Mouse (Mus musculus): ENCODE results near the gene Cpb2. TPM values are rescaled to one million over a fixed set of nuclear protein-coding genes. Genes with fewer than 3 reads are reported as not detected.

Cpb2 gene
- polyA plus RNA-seq, 1 experiment from 2014 or later = not detected

DNA sequence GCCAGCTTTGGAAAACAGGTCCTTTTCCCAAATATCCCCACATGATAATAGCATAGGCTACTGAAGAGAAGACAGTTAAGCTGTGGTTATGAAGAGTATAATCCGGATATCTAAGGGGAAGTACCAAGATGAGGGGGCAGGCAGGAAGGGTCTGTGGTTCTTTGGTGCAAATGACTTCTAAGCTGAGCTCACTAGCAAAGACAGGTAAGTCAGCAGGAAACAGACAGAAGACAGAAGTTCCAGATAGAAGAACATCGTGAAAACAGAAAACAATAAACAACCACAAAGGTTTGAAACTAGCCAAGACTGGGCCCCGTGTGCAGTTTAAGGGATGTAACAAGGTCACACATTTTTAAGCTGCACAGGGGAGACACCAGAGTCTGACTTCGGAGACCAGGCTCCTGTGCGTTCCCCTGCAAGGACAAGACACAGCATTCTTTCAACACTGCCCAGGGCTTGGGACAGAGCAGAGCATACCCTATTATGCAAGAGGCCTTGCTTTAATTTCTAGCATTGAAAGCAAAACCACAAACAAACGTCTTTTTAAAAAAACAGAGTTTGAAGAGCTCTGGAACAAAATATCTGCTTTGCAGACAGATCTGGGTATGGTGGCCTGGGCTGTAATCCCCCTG is 14.5 kb upstream of the Cpb2 start:
- no peak overlapping the region for H3K4me3 ChIP-seq
- H3K27me3 ChIP-seq (ENCODE audit: poor library complexity, severe bottlenecking) = no peaks in the 10 kb centered on the region
- H3K4me1 ChIP-seq = peaks cover 17% of the 10 kb centered on the region
- H3K9me3 ChIP-seq = no peaks in the 10 kb centered on the region
- no peak for DNase-seq (ENCODE audit: extremely low spot score, low spot score)
- peak overlapping the region; percentile 40; the same call in 1 of the 2 replicates for H3K27ac ChIP-seq
- 82% methylated on average over 6 of the region's 6 CpGs for WGBS
- H3K36me3 ChIP-seq (replicated peaks) = no peaks in the 10 kb centered on the region

DNA sequence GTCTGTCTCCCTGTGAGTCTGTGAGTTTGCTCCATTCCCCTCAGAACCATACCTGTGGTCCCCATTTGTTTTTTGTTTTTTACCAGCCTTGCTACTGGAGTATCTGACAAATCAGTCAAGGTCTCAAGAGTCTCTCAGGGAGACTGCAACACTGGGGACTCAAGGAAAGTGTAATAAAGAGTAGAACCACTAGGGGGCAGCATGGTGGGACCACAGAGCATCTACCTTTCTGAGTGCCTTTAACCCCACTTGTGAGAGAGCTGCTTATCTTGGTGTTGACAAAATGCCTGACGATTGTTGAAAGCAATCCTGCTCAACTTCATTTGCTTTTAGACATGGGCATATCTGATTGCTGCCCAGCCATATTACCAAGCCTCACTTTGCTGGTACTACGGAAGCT is 12.3 kb upstream of the Cpb2 start:
- Histone ChIP-seq H3K27me3 (ENCODE audit: poor library complexity, severe bottlenecking) (no peaks in the 10 kb centered on the region), H3K27ac (no peak overlapping the region), H3K9me3 (no peaks in the 10 kb centered on the region), H3K4me1 (peaks cover 30% of the 10 kb centered on the region), H3K36me3 (replicated peaks) (no peaks in the 10 kb centered on the region), H3K4me3 (no peak overlapping the region)
- DNase-seq (ENCODE audit: extremely low spot score, low spot score) = peak; percentile 35
- 72% methylated on average over 2 of the region's 2 CpGs for WGBS

DNA sequence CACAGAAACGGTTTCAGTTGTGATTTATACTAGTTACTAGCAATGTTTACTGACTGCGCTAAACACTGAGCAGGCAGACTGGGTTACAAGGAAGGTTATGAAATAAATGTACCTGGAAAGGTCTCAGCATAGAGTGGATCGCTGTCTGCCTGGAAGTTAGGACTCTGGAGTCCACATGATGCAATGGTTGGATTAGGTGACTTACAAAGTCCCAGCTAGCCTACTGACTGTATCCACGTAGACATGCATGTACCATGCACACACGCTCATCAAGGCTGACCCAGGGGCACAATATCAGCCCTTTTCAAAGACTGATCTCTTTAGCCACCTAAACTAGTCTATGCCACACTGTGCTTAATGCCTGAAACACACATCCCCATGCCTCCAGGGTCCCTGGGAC is 9.0 kb upstream of the Cpb2 start:
- DNase-seq (ENCODE audit: extremely low spot score, low spot score) = no peak
- H3K4me1 ChIP-seq = peaks cover 43% of the 10 kb centered on the region
- no peaks in the 10 kb centered on the region for H3K36me3 ChIP-seq (replicated peaks)
- no peaks in the 10 kb centered on the region for H3K9me3 ChIP-seq
- no peak overlapping the region for H3K4me3 ChIP-seq
- 92% methylated on average over 5 of the region's 5 CpGs for WGBS
- no peaks in the 10 kb centered on the region; the same call in 1 of the 2 replicates for H3K27me3 ChIP-seq (ENCODE audit: poor library complexity, severe bottlenecking)
- peak overlapping the region; percentile 87 for H3K27ac ChIP-seq

DNA sequence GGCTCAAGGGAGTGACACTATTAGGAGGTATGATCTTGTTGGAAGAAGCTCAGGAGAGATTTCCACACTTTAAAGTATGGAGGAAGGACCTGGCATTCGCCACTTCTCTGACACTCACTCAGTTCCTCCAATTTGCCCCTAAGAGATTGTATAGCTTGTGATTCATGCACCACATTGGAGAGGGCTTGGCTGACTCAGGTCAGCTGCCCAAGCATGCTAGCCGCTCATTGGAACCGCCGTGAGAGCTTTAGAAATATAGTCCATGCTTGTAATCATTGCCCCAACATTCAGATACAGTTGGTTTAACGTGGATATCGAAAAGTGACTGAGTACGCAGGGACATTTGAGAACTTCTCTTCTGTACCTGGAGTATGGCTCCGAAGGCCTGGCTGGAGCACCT is 6.5 kb upstream of the Cpb2 start:
- peak overlapping the region; percentile 24; the same call in 1 of the 2 replicates for H3K4me3 ChIP-seq
- WGBS = 73% methylated on average over 8 of the region's 8 CpGs

DNA sequence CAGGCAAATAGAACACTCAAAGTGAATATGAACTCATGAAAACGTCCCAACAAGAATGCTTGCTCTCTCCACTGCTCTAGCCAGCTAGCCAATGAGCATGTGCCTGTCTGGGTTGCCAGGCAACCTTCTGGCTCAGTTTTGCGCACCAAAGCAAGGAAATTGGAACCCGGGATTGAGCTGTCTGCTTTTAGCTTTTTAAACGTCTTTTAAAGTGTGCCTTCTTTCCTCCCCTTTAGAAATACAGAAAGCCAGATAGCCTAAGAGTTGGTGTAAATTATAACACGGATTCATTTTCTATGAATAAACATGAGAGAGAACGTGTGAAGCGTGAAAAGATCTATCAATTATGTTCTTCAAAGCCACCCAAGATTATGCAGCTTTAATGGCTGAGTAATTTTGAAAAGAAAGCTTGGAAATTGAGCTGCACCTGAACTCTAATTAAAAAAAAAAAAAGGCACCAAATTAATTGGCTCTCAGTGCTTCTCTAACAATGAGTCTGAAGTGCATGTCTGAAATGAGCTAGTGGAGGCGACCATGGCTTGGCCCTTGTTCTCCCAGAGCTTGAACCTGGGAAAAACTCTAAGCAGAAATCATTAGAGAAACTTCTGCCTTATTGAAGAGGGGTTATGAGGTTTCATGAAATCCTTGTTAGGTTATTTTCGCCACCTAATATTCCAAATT is 6.0 kb upstream of the Cpb2 start:
- H3K4me1 ChIP-seq = peaks cover 51% of the 10 kb centered on the region
- H3K27me3 ChIP-seq (ENCODE audit: poor library complexity, severe bottlenecking) = no peaks in the 10 kb centered on the region; the same call in 1 of the 2 replicates
- H3K36me3 ChIP-seq (replicated peaks) = no peaks in the 10 kb centered on the region
- no peaks in the 10 kb centered on the region for H3K9me3 ChIP-seq
- WGBS = 29% methylated on average over 9 of the region's 9 CpGs
- peak overlapping the region; percentile 24; the same call in 1 of the 2 replicates for H3K4me3 ChIP-seq
- DNase-seq (ENCODE audit: extremely low spot score, low spot score) = peak; percentile 79
- peak overlapping the region; percentile 87 for H3K27ac ChIP-seq

More for the DNA sequence above, 6.5 kb upstream of the Cpb2 start:
- no peak for DNase-seq (ENCODE audit: extremely low spot score, low spot score)
- no peaks in the 10 kb centered on the region for H3K36me3 ChIP-seq (replicated peaks)
- no peaks in the 10 kb centered on the region; the same call in 1 of the 2 replicates for H3K27me3 ChIP-seq (ENCODE audit: poor library complexity, severe bottlenecking)
- no peaks in the 10 kb centered on the region for H3K9me3 ChIP-seq
- peaks cover 51% of the 10 kb centered on the region for H3K4me1 ChIP-seq
- H3K27ac ChIP-seq = peak overlapping the region; percentile 87

DNA sequence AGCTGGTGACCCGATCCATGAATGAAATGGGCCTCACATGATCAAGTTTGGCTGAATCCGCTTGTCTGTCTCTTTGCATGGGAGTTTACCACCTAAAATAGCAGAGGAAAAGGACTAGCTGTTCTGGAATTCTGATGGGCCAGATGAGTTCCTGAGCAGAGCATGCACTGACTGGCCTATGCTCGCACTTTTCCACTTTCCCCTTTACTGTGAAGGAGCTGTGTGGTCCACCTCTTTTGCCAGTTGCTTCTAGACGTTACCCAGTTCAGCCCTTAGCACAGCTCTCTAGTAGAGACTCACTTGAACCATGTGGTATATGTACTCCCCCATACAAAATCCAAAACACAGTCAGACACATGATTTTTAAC is 5.5 kb upstream of the Cpb2 start:
- Histone ChIP-seq H3K27ac (peak overlapping the region; percentile 87), H3K4me3 (no peak overlapping the region; the same call in 1 of the 2 replicates), H3K9me3 (no peaks in the 10 kb centered on the region), H3K27me3 (ENCODE audit: poor library complexity, severe bottlenecking) (no peaks in the 10 kb centered on the region; the same call in 1 of the 2 replicates), H3K4me1 (peaks cover 51% of the 10 kb centered on the region), H3K36me3 (replicated peaks) (no peaks in the 10 kb centered on the region)
- 49% methylated on average over 4 of the region's 4 CpGs for WGBS
- peak; percentile 43 for DNase-seq (ENCODE audit: extremely low spot score, low spot score)

DNA sequence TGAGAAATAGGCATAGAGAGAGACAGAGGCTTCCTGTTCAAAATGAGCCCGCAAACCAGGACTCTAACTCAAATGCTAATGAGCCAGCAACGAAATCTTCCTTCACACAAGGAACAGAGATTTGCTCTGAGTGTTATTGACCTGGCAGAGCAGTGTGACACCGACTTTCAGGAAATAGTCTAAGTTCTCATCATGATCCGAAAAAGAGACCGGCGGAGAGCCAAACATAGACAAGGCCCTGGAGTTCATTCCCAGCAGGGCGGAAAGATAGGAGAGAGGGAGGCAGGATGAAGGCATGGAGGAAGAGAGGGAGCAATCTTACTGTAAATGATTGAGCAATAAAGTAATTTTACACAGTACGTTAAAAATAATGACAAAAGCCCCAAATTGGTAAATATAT is 5.0 kb upstream of the Cpb2 start:
- Histone ChIP-seq H3K36me3 (replicated peaks) (no peaks in the 10 kb centered on the region), H3K4me3 (no peak overlapping the region), H3K27me3 (ENCODE audit: poor library complexity, severe bottlenecking) (no peaks in the 10 kb centered on the region; the same call in 1 of the 2 replicates), H3K9me3 (no peaks in the 10 kb centered on the region), H3K27ac (peak overlapping the region; percentile 87), H3K4me1 (peaks cover 51% of the 10 kb centered on the region)
- no peak for DNase-seq (ENCODE audit: extremely low spot score, low spot score)
- 78% methylated on average over 8 of the region's 8 CpGs for WGBS

DNA sequence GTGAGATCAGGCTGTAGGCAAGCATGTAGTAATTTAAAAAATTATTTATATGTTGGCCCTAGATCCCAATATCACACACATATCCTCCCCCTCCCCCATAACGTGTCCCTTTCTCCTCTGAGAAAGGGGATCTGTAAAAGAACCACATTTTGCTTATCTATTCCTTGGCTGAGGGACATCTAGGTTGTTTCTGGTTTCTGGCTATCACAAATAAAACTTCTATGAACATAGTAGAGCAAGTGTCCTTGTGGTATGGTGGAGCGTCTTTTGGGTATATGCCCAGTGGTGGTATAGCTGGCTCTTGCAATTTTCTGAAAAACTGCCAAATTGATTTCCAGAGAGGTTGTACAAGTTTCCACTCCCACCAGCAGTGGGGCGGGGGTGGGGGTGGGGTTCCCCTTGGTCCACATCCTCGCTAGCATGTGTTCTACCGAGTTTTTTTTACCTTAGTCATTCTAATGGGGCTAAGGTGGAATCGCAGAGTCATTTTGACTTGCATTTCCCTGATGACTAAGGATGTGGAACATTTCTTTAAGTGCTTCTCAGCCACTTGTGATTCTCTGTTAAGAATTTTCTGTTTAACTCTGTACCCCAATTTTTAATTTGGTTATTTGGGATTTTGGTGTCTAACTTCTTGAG is 3.9 kb upstream of the Cpb2 start:
- Histone ChIP-seq H3K27me3 (ENCODE audit: poor library complexity, severe bottlenecking) (no peaks in the 10 kb centered on the region; the same call in 1 of the 2 replicates), H3K4me3 (no peak overlapping the region), H3K9me3 (no peaks in the 10 kb centered on the region), H3K4me1 (peaks cover 51% of the 10 kb centered on the region), H3K27ac (peak overlapping the region; percentile 87), H3K36me3 (replicated peaks) (no peaks in the 10 kb centered on the region)
- WGBS = 86% methylated on average over 6 of the region's 6 CpGs
- no peak for DNase-seq (ENCODE audit: extremely low spot score, low spot score)

DNA sequence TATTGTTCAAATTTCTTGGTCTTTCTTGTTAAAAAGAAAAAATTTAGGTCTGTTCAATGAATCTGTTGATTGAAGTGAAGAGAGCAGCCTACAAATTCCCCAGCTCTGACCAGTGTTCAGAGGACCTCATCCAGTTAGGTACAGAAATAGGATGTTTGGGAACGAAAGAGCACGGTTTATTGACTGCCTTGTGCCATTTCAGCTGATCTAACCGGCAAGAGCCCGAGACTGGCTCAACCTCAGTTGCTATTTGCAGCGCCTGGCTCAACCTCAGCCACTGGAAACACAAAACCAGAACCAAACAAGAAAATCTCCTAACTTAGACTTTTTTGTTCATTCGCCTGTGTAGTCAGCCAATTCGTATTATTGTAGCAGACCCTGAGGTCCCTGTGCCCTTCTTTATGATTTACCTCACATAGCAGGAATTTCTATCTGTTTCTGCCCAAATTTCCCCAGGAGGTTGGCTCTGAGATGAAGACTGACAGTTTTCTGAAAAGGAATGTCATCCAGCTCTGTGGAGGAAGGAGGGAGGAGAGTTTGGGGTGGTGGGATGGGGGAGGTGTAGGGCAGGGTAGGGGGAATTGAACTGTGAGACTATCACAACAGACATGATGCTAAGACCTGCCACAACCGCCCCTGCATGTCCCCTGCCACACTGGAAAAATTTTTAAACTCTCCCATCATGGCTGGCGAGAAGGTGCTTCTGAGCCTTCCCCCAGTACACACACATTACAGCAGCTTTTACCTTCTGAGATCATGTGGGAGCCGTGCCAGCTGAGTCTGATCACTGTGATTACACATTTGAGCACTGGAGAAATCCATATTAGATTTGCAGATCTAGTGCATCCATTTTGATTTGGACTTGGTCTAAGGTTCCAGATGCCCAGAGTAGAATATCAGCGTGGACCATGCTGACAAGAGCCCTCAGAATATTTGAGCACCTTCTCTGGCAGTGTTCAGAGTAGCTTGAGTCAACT is 4.2 kb downstream of the Cpb2 start:
- no peaks in the 10 kb centered on the region for H3K9me3 ChIP-seq
- H3K27ac ChIP-seq = peak overlapping the region; percentile 11; the same call in 1 of the 2 replicates
- peaks cover 15% of the 10 kb centered on the region for H3K4me1 ChIP-seq
- H3K4me3 ChIP-seq = no peak overlapping the region
- H3K27me3 ChIP-seq (ENCODE audit: poor library complexity, severe bottlenecking) = no peaks in the 10 kb centered on the region
- DNase-seq (ENCODE audit: extremely low spot score, low spot score) = no peak
- H3K36me3 ChIP-seq (replicated peaks) = no peaks in the 10 kb centered on the region
- WGBS = 82% methylated on average over 11 of the region's 11 CpGs

DNA sequence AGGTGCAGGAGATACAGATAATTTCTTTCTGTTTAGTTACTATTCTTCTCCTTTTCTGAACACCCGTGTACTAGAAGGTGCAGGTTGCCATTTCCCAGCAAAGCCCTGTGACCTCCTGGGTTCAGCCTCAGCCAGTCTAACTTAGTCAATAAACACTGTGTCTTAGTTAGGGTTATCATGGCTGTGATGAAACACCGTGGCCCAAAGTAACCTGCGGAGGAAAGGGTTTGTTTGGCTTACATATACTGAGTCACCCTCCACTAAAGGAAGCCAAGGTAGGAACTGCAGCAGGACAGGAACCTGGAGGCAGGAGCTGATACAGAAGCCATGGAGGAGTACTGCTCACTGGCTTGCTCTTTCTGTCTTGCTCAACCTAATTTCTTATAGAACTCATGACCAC is 8.3 kb downstream of the Cpb2 start:
- peaks cover 18% of the 10 kb centered on the region for H3K4me1 ChIP-seq
- no peak overlapping the region for H3K4me3 ChIP-seq
- H3K27ac ChIP-seq = no peak overlapping the region
- no peaks in the 10 kb centered on the region for H3K36me3 ChIP-seq (replicated peaks)
- 91% methylated on average over 3 of the region's 3 CpGs for whole genome bisulfite sequencing
- DNase-seq (ENCODE audit: extremely low spot score, low spot score) = no peak
- no peaks in the 10 kb centered on the region for H3K9me3 ChIP-seq
- no peaks in the 10 kb centered on the region for H3K27me3 ChIP-seq (ENCODE audit: poor library complexity, severe bottlenecking)

DNA sequence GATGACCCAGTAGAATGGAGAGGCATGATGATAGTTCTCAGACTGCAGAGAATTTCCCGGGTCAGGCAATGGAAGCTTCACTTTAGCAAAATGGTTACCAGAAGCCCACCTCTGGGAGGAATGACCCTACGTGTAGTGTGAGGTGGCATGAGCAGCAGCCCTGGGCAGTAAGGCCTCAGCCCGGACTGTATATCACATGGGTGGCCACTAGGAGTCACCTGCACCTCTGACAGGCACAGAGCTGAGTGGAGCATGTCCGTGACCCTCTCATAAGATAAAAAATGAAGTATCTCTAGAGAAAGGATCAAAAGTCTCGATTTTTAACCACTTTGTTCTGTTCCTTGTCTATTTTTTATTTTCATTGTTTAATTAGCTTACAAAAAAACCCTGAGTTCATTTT is 14.4 kb downstream of the Cpb2 start:
- Histone ChIP-seq H3K9me3 (no peaks in the 10 kb centered on the region), H3K4me1 (peaks cover 4% of the 10 kb centered on the region; the same call in 1 of the 2 replicates), H3K4me3 (no peak overlapping the region), H3K27ac (no peak overlapping the region), H3K27me3 (ENCODE audit: poor library complexity, severe bottlenecking) (no peaks in the 10 kb centered on the region), H3K36me3 (replicated peaks) (no peaks in the 10 kb centered on the region)
- DNase-seq (ENCODE audit: extremely low spot score, low spot score) = no peak
- 55% methylated on average over 5 of the region's 5 CpGs for WGBS

DNA sequence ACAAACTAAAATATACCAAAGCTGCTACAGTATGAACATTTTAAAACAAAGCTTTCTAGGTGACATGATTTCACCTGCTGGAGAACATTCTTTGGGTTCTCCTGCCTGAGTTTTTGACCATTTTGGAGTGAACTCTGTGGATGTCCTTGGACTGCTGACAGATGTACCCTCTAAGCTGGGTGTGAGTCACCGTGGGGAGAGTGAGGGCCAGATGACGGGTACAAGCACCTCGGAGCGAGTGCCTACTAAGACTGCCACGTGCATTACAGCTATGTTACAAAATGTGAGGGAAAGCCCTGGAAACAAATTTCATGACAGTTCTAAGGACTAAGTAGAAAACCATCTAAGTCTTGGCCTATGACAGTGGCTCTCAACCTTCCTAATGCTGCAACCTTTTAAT is 27.4 kb downstream of the Cpb2 start:
- DNase-seq (ENCODE audit: extremely low spot score, low spot score) = no peak
- Histone ChIP-seq H3K4me3 (no peak overlapping the region), H3K27me3 (ENCODE audit: poor library complexity, severe bottlenecking) (no peaks in the 10 kb centered on the region), H3K36me3 (replicated peaks) (no peaks in the 10 kb centered on the region), H3K9me3 (no peaks in the 10 kb centered on the region), H3K27ac (no peak overlapping the region), H3K4me1 (no peaks in the 10 kb centered on the region)
- 94% methylated on average over 5 of the region's 5 CpGs for WGBS

Measured in forebrain, embryonic 10.5 days (tissue).